Mouse (Mus musculus) myocyte (in vitro differentiated cells): ENCODE data around the gene Gm20503. TPM values are rescaled to one million over a fixed set of nuclear protein-coding genes. Genes with fewer than 3 reads are reported as not detected.

Experiments used
- H3K27me3 ChIP-seq: one replicate; pipeline ENCODE4 v1.6.1; 2011; ENCODE audit not compliant: control insufficient read depth, insufficient read depth, insufficient read length
- H3K36me3 ChIP-seq: one replicate; pipeline ENCODE4 v1.6.1; 2011; ENCODE audit not compliant: control insufficient read depth, insufficient read depth
- H3K4me2 ChIP-seq: one replicate; pipeline ENCODE4 v1.6.1; 2011; ENCODE audit warnings: low read depth, control low read depth
- H3K4me3 ChIP-seq: one replicate; pipeline ENCODE4 v1.5.1; 2011; ENCODE audit warnings: mild to moderate bottlenecking, control low read depth, moderate library complexity
- H3K79me2 ChIP-seq: one replicate; pipeline ENCODE4 v1.6.1; 2011; ENCODE audit not compliant: control insufficient read depth, insufficient read depth
- H3ac ChIP-seq: one replicate; pipeline ENCODE4 v1.6.1; 2011; ENCODE audit not compliant: control insufficient read depth, insufficient read length
- CEBPB ChIP-seq: IDR thresholded peaks from 2 replicates; pipeline ENCODE4 v1.6.1; 2011; ENCODE audit warnings: mild to moderate bottlenecking, moderate library complexity; ENCODE audit not compliant: poor library complexity, insufficient read depth, severe bottlenecking
- E2F4 ChIP-seq: IDR thresholded peaks from one replicate; pipeline ENCODE4 v1.6.1; 2011; ENCODE audit warnings: mild to moderate bottlenecking, control low read depth, moderate library complexity; ENCODE audit not compliant: insufficient read depth
- MAX ChIP-seq: IDR thresholded peaks from one replicate; pipeline ENCODE4 v1.6.1; 2011; ENCODE audit warnings: low read depth, mild to moderate bottlenecking, control low read depth
- MYOD1 ChIP-seq, 3 experiments: IDR thresholded peaks; one replicate each; pipeline ENCODE4 v1.6.1; 2011; ENCODE audit warnings: control low read depth in 2 of 3, low read depth in 2 of 3, mild to moderate bottlenecking in 2 of 3, moderate library complexity in 1 of 3; ENCODE audit not compliant: insufficient read length in 2 of 3, control insufficient read depth in 1 of 3
- MYOG ChIP-seq, 3 experiments: IDR thresholded peaks; one replicate each; pipeline ENCODE4 v1.6.1; 2011; ENCODE audit warnings: control low read depth in 2 of 3, low read depth in 2 of 3, mild to moderate bottlenecking in 2 of 3; ENCODE audit not compliant: insufficient read length in 2 of 3, control insufficient read depth in 1 of 3, insufficient read depth in 1 of 3
- POLR2A ChIP-seq: IDR thresholded peaks from one replicate; pipeline ENCODE4 v1.6.1; 2011; ENCODE audit warnings: low read depth, mild to moderate bottlenecking, control low read depth, moderate library complexity; ENCODE audit not compliant: insufficient read length
- POLR2AphosphoS2 ChIP-seq: IDR thresholded peaks from one replicate; pipeline ENCODE4 v1.6.1; 2011; ENCODE audit warnings: low read depth, control low read depth; ENCODE audit not compliant: insufficient read length
- REST ChIP-seq: IDR thresholded peaks from one replicate; pipeline ENCODE4 v1.6.1; 2011; ENCODE audit warnings: mild to moderate bottlenecking, control low read depth, moderate library complexity; ENCODE audit not compliant: insufficient read depth, insufficient read length
- SRF ChIP-seq: IDR thresholded peaks from one replicate; pipeline ENCODE4 v1.6.1; 2011; ENCODE audit warnings: low read depth; ENCODE audit not compliant: control insufficient read depth, insufficient read length
- TCF12 ChIP-seq: IDR thresholded peaks from one replicate; pipeline ENCODE4 v1.6.1; 2011; ENCODE audit warnings: mild to moderate bottlenecking, control low read depth; ENCODE audit not compliant: poor library complexity, insufficient read depth, severe bottlenecking
- TCF3 ChIP-seq: IDR thresholded peaks from one replicate; pipeline ENCODE4 v1.6.1; 2011; ENCODE audit warnings: low read depth, control low read depth; ENCODE audit not compliant: insufficient read length
- USF1 ChIP-seq: IDR thresholded peaks from one replicate; pipeline ENCODE4 v1.6.1; 2011; ENCODE audit warnings: low read depth, mild to moderate bottlenecking, control low read depth, moderate library complexity
- polyA plus RNA-seq: library from polyadenylated mRNA; unstranded; fragments of >200 nt; fragmentation: generic; extraction: Trizol; gene quantifications from one replicate; pipeline ENCODE4 v1.2.1, GENCODE M21; 2012; ENCODE audit warnings: missing spikeins

Gm20503 gene
- polyA plus RNA-seq, 1 experiment, result 0.73 TPM

GRCm38 (mm10) chr4:58970678-58971077 is 32.3 kb upstream of the Gm20503 start:
- H3K4me2 ChIP-seq, result no peak overlapping the region
- H3K27me3 ChIP-seq, result no peaks in the 10 kb centered on the region
- H3K4me3 ChIP-seq, result no peak overlapping the region
- no peaks in the 10 kb centered on the region for H3K36me3 ChIP-seq
- TF ChIP-seq SRF (no peak), REST (no peak), CEBPB (no peak), POLR2A (no peak), USF1 (no peak), MYOG (IDR thresholded peaks at IDR 0.05; ENCODE audit: control insufficient read depth in 1 of 3, insufficient read depth in 1 of 3, insufficient read length in 2 of 3, low read depth in 2 of 3) (no peak), E2F4 (no peak), MAX (no peak), TCF3 (no peak), TCF12 (no peak), MYOD1 (IDR thresholded peaks at IDR 0.05; ENCODE audit: control insufficient read depth in 1 of 3, insufficient read length in 2 of 3, low read depth in 2 of 3) (no peak), POLR2AphosphoS2 (no peak)
- no peaks in the 10 kb centered on the region for H3K79me2 ChIP-seq
- no peak overlapping the region for H3ac ChIP-seq

DNA sequence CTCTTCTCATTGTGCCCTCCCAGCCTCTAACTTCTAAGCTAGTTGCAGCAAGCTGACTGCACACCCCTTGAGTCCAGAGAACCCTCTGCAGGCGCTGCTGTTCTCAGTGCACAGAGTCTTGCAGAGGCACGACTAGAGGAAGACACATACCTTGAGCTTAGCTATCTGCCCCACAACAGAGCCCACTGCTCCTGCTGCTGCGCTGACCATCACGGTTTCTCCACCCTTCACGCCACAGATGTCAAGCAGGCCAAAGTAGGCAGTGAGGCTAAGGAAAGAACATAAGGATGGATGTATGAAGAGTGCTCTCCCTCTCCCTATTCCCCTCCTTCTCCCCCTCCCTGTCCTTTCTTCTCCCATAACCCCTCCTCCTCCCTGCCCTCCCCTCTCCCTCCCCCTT is 27.3 kb upstream of the Gm20503 start:
- no peak for TF ChIP-seq USF1
- no peak for TF ChIP-seq CEBPB
- TF ChIP-seq MYOG (IDR thresholded peaks at IDR 0.05; ENCODE audit: control insufficient read depth in 1 of 3, insufficient read depth in 1 of 3, insufficient read length in 2 of 3, low read depth in 2 of 3), result no peak
- no peak for TF ChIP-seq MYOD1 (IDR thresholded peaks at IDR 0.05; ENCODE audit: control insufficient read depth in 1 of 3, insufficient read length in 2 of 3, low read depth in 2 of 3)
- no peak for TF ChIP-seq POLR2AphosphoS2
- TF ChIP-seq TCF12, result no peak
- no peak for TF ChIP-seq REST
- no peak for TF ChIP-seq SRF

DNA sequence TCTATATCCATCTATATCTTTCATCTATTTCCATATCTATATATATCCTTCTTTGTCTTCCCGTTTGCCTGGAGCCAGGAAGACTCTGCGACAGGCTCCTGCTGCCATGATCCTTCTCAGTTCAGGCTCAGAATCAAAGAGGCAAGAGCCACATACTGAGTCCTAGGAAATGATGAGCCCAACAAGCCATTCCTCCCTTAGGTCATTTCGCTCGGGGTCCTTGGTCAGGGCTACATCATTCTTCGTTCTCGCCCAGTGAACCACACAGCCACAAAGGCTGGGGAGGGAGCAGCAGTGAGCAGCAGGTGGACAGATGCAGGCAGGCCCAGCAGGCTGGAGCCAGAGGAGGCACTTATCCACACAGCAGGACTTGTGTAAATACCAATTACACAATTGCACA is 21.6 kb upstream of the Gm20503 start:
- Histone ChIP-seq H3K4me2 (no peak overlapping the region), H3K36me3 (no peaks in the 10 kb centered on the region), H3ac (no peak overlapping the region), H3K79me2 (no peaks in the 10 kb centered on the region), H3K27me3 (no peaks in the 10 kb centered on the region), H3K4me3 (no peak overlapping the region)
- TF ChIP-seq POLR2AphosphoS2 (no peak), TCF12 (no peak), REST (no peak), MYOD1 (IDR thresholded peaks at IDR 0.05; ENCODE audit: control insufficient read depth in 1 of 3, insufficient read length in 2 of 3, low read depth in 2 of 3) (no peak), POLR2A (no peak), USF1 (no peak), SRF (no peak), CEBPB (no peak), TCF3 (no peak), E2F4 (no peak)

More for the DNA sequence above, 27.3 kb upstream of the Gm20503 start:
- Histone ChIP-seq H3K4me2 (no peak overlapping the region), H3K4me3 (no peak overlapping the region), H3K27me3 (no peaks in the 10 kb centered on the region), H3K79me2 (no peaks in the 10 kb centered on the region), H3K36me3 (no peaks in the 10 kb centered on the region), H3ac (no peak overlapping the region)

DNA sequence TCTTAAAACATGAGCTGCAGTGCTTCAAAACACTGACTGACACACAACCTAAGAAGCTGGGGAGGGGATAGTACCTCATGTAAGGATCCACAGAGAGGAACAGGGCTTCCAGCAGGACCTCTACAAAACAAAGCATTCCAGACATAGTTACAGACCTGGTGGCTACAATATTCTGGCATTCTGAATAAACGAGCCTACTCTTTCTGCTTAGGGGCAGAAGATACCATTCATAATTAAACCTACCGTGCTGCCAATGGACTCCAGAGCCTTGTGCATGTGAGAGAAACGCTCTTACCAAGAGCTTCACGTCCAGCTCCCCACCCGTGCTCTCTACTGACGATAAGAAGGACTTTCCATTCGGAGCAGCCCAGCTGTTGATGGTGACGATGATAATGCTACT is 20.2 kb upstream of the Gm20503 start:
- Histone ChIP-seq H3ac (no peak overlapping the region), H3K4me3 (no peak overlapping the region), H3K79me2 (no peaks in the 10 kb centered on the region), H3K36me3 (no peaks in the 10 kb centered on the region), H3K27me3 (no peaks in the 10 kb centered on the region), H3K4me2 (no peak overlapping the region)
- TF ChIP-seq USF1, result no peak
- no peak for TF ChIP-seq SRF
- no peak for TF ChIP-seq TCF3
- TF ChIP-seq E2F4, result no peak
- no peak for TF ChIP-seq MAX

- no peaks in the 10 kb centered on the region for H3K27me3 ChIP-seq
- H3ac ChIP-seq, result no peak overlapping the region
- H3K4me2 ChIP-seq, result peak overlapping the region; percentile 47
- no peaks in the 10 kb centered on the region for H3K79me2 ChIP-seq
- TF ChIP-seq POLR2AphosphoS2, result no peak
- no peak for TF ChIP-seq POLR2A
- no peak for TF ChIP-seq E2F4
- no peak for TF ChIP-seq CEBPB
- TF ChIP-seq SRF, result no peak
- no peak for TF ChIP-seq USF1
- TF ChIP-seq TCF12, result no peak
- no peak for TF ChIP-seq TCF3
- TF ChIP-seq MAX, result no peak
- TF ChIP-seq MYOD1 (IDR thresholded peaks at IDR 0.05; ENCODE audit: control insufficient read depth in 1 of 3, insufficient read length in 2 of 3, low read depth in 2 of 3), result no peak
- TF ChIP-seq MYOG (IDR thresholded peaks at IDR 0.05; ENCODE audit: control insufficient read depth in 1 of 3, insufficient read depth in 1 of 3, insufficient read length in 2 of 3, low read depth in 2 of 3), result no peak
- TF ChIP-seq REST, result no peak
- no peaks in the 10 kb centered on the region for H3K36me3 ChIP-seq
- H3K4me3 ChIP-seq, result no peak overlapping the region
These were observed 17.8 kb upstream of the Gm20503 start for GRCm38 (mm10) chr4:58985157-58985648.
